Mouse (Mus musculus) kidney, embryonic 16.5 days (tissue): ENCODE measurements around the gene Nrde2. TPM values are rescaled to one million over a fixed set of nuclear protein-coding genes. Genes with fewer than 3 reads are reported as not detected.
A peak's percentile ranks its signal among the peaks of the same experiment; 100 is the strongest.
"Not testable (repeated sequence)": the region's sequence is repeated elsewhere in the genome, so short reads cannot be mapped to it uniquely, and the experiment has no call there.

Source experiments
- ATAC-seq: fragments of 200-750 bp; cut with Nextera tagmentation; 2 replicates; pipeline ENCODE4 v1.8.0; 2017; ENCODE audit warnings: moderate TSS enrichment; ENCODE audit not compliant: low FRiP score, low TSS enrichment
- H3K27ac ChIP-seq: fragments of 300-500 bp; sonication (generic); 2 replicates; pipeline ENCODE4 v1.5.1; 2014; ENCODE audit warnings: low read length
- H3K27me3 ChIP-seq: fragments of 300-500 bp; sonication (generic); 2 replicates; pipeline ENCODE4 v1.6.1; 2014; ENCODE audit warnings: low read length, control low read depth, mixed read lengths; ENCODE audit not compliant: insufficient read depth
- H3K36me3 ChIP-seq: fragments of 300-500 bp; sonication (generic); 2 replicates; pipeline ENCODE4 v1.6.1; 2014; ENCODE audit warnings: low read length, control low read depth, mixed read lengths; ENCODE audit not compliant: insufficient read depth
- H3K4me1 ChIP-seq: fragments of 300-500 bp; sonication (generic); 2 replicates; pipeline ENCODE4 v1.6.1; 2014; ENCODE audit warnings: low read length, control low read depth, mixed read lengths; ENCODE audit not compliant: insufficient read depth
- H3K4me2 ChIP-seq: fragments of 300-500 bp; sonication (generic); replicated peaks from 2 replicates; pipeline ENCODE4 v1.6.1; 2014; ENCODE audit warnings: low read depth, low read length
- H3K4me3 ChIP-seq: fragments of 300-500 bp; sonication (generic); 2 replicates; pipeline ENCODE4 v1.5.1; 2014; ENCODE audit warnings: mild to moderate bottlenecking, low read length
- H3K9ac ChIP-seq: fragments of 300-500 bp; sonication (generic); replicated peaks from 2 replicates; pipeline ENCODE4 v1.6.1; 2014; ENCODE audit warnings: low read length
- H3K9me3 ChIP-seq: fragments of 300-500 bp; sonication (generic); 2 replicates; pipeline ENCODE4 v1.6.1; 2016; ENCODE audit warnings: low read length, control low read depth
- WGBS: fragments of 180-500 bp; shearing (Covaris S2); extraction: QIAGEN DNeasy Blood & Tissue Kit; methylation state at CpG from one replicate; pipeline ENCODE4 v1.1.7; 2014; 5-methylcytosine and 5-hydroxymethylcytosine counted together
- polyA plus RNA-seq: library from polyadenylated mRNA; unstranded; fragments of >200 nt; fragmentation: Nextera tagmentation; extraction: Ambion mirVana; gene quantifications from 2 replicates; pipeline ENCODE4 v1.2.1, GENCODE M21; 2015

Gene Nrde2
- polyA plus RNA-seq, 1 experiment from 2014 or later: 19.1 TPM

DNA sequence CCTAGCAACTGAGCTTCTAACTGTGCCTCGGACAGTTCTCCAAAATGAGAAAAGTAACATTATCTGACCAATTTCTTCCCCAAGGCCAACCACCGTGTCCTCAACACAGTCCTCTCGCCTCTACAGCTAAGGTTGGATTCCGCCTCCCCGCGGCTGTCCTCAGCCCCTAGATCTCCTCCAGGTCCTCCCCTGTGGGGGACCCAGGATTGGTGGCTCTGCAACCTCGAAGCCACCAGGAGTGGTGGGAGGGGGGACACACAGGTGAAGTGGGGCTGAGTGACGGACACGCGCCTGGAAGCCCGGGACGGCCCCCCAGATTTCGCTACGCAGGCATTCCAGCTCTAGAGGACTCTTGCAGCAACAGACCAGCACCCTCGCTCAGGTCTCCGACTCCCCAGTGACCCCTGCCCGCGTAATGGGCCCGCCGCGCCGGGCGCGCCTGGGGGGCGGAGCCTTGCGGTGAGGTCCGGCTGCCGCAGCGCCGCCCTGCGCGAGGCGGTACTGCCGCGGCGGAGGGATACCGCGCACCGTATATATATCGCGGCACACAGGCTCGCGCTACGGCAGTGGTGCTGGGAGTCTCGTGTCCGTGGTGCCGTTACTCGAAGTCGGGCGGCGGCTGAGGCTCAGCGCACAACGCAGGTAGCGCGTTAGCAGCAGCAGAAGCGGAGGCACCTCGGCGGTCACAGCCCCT is 39.7 kb upstream of the Nrde2 start, which contains the start of gene Calm1:
Calm1 (plus strand) TSS at position 469 of the 694 bp plus-strand sequence.
- Histone ChIP-seq H3K4me2 (peak within 1 kb of the TSS; percentile 89), H3K27me3 (no peaks in the 10 kb centered on the region), H3K9me3 (no peaks in the 10 kb centered on the region), H3K9ac (peak within 1 kb of the TSS; percentile 87), H3K36me3 (peaks cover 14% of the 10 kb centered on the region), H3K4me3 (peak within 1 kb of the TSS; percentile 87), H3K27ac (peak within 1 kb of the TSS; percentile 92), H3K4me1 (peaks cover 24% of the 10 kb centered on the region)
- peak; percentile 88 for ATAC-seq
- WGBS: under 1% methylated on average over 58 of the region's 58 CpGs

DNA sequence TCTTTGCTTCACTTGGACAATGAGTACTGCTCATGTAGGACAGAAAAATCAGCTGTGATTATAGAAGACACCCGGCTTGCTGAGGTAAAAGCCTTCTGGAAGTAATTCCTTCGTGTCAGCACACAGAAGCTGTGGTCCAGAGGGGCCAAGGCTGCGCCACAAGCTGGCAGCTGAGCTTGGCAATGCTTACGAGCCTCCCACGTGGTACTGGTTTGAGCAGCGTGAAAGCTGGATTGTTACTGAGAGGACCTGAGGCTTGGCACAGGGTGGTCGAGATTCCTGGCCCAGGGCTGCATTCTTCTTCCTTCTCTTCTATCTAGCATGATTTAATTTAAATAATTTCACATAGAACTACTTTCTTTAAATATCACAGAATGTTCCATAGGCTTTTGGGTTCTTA is 37.3 kb upstream of the Nrde2 start:
- Histone ChIP-seq H3K4me3 (no peak overlapping the region), H3K36me3 (no peaks in the 10 kb centered on the region), H3K4me1 (peaks cover 12% of the 10 kb centered on the region), H3K9ac (no peak overlapping the region), H3K9me3 (no peaks in the 10 kb centered on the region), H3K27ac (no peak overlapping the region), H3K4me2 (no peak overlapping the region), H3K27me3 (no peaks in the 10 kb centered on the region)
- 74% methylated on average over 7 of the region's 7 CpGs for WGBS
- no peak for ATAC-seq

DNA sequence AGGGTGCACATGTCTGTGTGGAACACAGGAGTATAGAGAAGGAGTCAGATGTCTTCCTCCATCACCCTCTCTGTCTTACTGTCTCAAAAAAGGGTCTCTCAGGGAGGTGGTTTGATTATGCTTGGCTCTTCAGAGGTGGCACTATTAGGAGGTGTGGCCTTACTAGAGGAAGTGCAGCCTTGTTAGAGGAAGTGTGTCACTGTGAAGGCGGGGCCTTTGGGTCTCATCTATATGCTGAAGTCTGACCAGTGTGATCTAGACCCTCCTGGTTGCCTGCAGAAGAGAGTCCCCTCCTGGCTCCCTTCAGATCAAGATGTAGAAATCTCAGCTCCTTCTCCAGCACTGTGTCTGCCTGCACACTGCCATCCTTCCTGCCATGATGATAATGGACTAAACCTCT is 34.7 kb upstream of the Nrde2 start:
- H3K27ac ChIP-seq: no peak overlapping the region
- H3K27me3 ChIP-seq: no peaks in the 10 kb centered on the region
- no peaks in the 10 kb centered on the region for H3K9me3 ChIP-seq
- H3K4me2 ChIP-seq: no peak overlapping the region
- WGBS: 92% methylated on average over 1 of the region's 1 CpGs
- no peaks in the 10 kb centered on the region for H3K36me3 ChIP-seq
- no peak for ATAC-seq
- no peak overlapping the region for H3K9ac ChIP-seq
- H3K4me1 ChIP-seq: peaks cover 5% of the 10 kb centered on the region
- no peak overlapping the region for H3K4me3 ChIP-seq

DNA sequence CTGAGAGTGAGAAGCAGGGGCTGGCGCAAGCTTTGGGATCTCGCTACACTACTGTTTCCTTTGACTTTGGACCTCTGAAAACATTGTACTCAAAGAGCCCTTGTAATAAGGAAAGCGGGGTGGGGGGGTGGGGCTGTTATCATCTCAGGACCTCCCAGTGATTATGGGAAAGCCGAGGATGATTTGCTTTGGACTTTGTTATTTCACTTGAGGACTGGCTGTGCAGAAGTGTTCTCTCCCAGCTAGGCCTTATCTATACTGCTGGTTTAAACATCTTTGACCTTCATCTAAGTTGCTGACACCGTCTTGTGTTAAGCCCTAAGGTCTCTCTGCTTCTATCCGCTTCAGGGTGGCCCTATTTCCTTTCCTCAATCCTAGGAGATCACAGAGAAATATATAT is 31.3 kb upstream of the Nrde2 start:
- Histone ChIP-seq H3K27ac (no peak overlapping the region), H3K4me2 (no peak overlapping the region), H3K36me3 (no peaks in the 10 kb centered on the region), H3K27me3 (no peaks in the 10 kb centered on the region), H3K9me3 (no peaks in the 10 kb centered on the region), H3K4me1 (peaks cover 10% of the 10 kb centered on the region), H3K4me3 (no peak overlapping the region), H3K9ac (no peak overlapping the region)
- 89% methylated on average over 6 of the region's 6 CpGs for WGBS
- ATAC-seq: no peak

DNA sequence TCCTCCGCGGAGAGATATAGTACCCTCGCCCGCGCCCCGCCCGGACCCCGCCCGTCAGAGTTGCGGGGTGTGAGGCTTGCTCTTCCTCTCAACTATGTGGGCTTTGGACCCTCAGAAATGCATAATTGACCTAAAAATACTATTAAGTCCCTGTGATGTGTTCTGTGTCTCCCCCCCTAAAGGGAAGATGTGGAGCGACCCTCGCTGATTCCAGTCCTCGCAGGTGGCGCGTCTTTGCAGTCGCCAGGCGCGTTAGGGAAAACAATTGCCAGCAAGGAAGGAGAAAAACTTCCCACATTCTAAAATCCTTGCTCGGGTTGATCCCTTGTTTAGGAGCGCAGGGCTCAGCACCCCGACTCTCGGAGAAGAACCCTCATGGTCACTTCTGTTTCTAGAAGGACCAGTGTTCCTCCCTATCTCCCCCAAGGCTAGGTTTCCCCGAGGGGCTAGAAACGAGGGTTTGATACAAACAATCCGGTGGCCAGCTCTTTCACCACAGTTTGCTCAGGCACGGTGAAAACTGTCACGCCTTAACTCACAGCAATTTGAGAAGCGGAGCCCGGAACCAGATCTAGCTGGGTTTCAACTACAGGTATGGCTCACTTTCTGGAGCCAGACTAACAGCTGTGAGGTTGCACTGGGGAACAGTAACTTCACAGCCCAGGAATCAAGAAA is 28.4 kb upstream of the Nrde2 start:
- H3K4me2 ChIP-seq: peak overlapping the region; percentile 71
- peak overlapping the region; percentile 81 for H3K9ac ChIP-seq
- peaks cover 13% of the 10 kb centered on the region for H3K4me1 ChIP-seq
- peak overlapping the region; percentile 60 for H3K4me3 ChIP-seq
- WGBS: under 1% methylated on average over 29 of the region's 29 CpGs
- no peaks in the 10 kb centered on the region for H3K36me3 ChIP-seq
- H3K27ac ChIP-seq: peak overlapping the region; percentile 96
- peak; percentile 5; the same call in 1 of the 2 replicates for ATAC-seq
- no peaks in the 10 kb centered on the region for H3K27me3 ChIP-seq
- H3K9me3 ChIP-seq: no peaks in the 10 kb centered on the region

DNA sequence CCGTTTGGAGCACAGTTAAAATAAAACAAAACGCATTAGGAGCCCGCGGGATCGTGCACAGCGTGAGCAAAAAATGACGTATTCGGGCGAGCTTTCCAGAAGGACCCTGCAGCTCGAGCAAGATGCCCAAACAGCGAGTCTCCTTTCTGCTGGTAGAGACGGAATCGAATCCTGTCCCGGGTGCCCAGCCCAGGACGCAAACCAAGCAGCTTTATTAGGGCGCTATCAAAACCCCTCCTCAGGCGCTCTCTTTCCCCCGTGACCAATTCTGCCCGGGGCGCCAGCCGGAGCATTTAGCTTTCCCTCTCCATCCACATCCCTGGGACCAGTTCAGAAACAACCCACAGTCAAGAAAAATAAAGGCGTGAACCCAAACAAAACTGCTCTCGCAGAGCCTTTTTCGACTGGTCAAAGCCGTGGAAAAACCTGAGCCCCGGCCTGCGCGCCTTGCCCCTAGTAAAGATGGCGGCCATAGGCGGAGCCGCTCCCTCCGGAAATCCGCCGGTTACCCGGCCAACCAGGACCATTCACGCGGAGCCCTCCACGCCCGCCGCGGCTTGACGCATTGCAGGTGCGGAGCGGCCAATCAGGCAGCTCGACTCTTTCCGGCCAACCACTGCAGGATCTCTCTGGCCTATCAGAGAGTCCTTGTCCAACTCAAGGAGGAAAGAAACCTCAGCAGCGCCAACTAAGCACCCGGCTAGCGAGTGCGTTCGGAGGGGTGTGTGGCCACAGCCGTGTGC is 27.7 kb upstream of the Nrde2 start:
- Histone ChIP-seq H3K9me3 (no peaks in the 10 kb centered on the region), H3K4me2 (peak overlapping the region; percentile 79), H3K36me3 (no peaks in the 10 kb centered on the region), H3K9ac (peak overlapping the region; percentile 96), H3K27ac (peak overlapping the region; percentile 100), H3K27me3 (no peaks in the 10 kb centered on the region), H3K4me1 (peaks cover 13% of the 10 kb centered on the region), H3K4me3 (peak overlapping the region; percentile 72)
- ATAC-seq: peak; percentile 99
- under 1% methylated on average over 52 of the region's 52 CpGs for WGBS

DNA sequence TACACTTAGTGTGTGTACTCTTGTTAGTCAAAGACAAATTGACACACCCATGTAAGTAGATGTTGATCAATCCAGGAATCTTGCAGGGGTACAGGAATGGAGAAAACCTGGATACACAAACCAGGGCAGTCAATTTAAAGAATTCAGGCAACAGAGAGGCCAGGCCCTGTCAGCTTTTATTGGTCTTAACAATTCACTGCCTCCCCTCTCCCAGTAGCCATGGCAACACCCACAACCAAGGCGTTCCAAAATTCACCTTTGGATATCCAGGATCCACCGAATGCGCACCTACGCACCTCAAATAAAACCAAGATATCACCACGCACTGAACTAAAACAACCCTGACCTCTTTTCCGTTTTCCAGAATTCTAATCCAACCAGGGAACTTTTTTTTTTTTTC is 26.9 kb upstream of the Nrde2 start:
- ATAC-seq: no peak
- H3K9me3 ChIP-seq: no peaks in the 10 kb centered on the region
- H3K9ac ChIP-seq: peak overlapping the region; percentile 96
- H3K4me2 ChIP-seq: peak overlapping the region; percentile 79
- H3K36me3 ChIP-seq: no peaks in the 10 kb centered on the region
- no peaks in the 10 kb centered on the region for H3K27me3 ChIP-seq
- whole genome bisulfite sequencing: under 1% methylated on average over 6 of the region's 6 CpGs
- H3K4me3 ChIP-seq: peak overlapping the region; percentile 72
- peak overlapping the region; percentile 100 for H3K27ac ChIP-seq
- H3K4me1 ChIP-seq: peaks cover 13% of the 10 kb centered on the region

DNA sequence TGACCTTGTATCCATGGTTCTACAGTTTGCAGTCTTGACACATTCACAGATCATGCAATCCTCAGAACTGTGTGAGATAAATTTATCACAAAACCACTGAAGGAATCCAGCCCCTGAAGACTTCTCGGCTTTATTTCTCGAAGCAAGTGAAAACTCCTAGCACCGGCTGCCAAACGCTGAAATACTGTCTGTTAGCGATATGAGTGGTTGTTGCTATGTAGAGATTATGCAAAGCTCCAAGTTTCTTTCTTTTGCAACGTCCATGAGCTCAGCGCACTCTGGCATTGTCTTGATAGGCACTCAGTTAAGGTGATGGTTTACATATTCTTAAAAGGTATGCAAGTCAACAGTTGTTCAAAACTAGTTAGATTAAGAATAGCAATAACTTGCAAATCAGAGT is 26.4 kb upstream of the Nrde2 start:
- Histone ChIP-seq H3K36me3 (no peaks in the 10 kb centered on the region), H3K4me3 (no peak overlapping the region), H3K27me3 (no peaks in the 10 kb centered on the region), H3K9me3 (no peaks in the 10 kb centered on the region), H3K4me1 (peaks cover 13% of the 10 kb centered on the region), H3K9ac (no peak overlapping the region), H3K27ac (no peak overlapping the region), H3K4me2 (peak overlapping the region; percentile 79; the same call in 1 of the 2 replicates)
- ATAC-seq: no peak
- 72% methylated on average over 7 of the region's 7 CpGs for WGBS

DNA sequence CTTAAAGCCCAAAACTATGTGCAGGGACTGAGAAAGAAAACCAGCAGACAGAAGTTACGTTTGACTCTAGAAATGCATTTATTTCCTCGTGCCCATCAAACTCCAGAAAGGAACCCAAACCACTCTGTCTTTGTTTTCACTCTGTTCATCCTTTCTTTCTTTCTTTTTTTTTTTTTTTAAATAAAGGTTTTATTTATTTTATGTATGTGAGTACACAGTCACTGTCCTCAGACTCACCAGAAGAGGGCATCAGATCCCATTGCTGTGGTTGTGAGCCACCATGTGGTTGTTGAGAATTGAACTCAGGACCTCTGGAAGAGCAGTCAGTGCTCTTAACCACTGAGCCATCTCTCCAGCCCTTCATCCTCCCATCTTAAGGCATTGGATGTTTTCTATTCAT is 25.5 kb upstream of the Nrde2 start:
- H3K36me3 ChIP-seq, ATAC-seq, H3K4me2 ChIP-seq, H3K27ac ChIP-seq, H3K4me3 ChIP-seq, H3K27me3 ChIP-seq, H3K9me3 ChIP-seq, H3K9ac ChIP-seq: not testable (repeated sequence)
- WGBS: 89% methylated on average over 2 of the region's 2 CpGs
- peaks cover 13% of the 10 kb centered on the region for H3K4me1 ChIP-seq
